Mouse (Mus musculus) CH12.LX (cell line): Measurements from ENCODE around the gene Col25a1.

ENCODE experiments used
- CHD2 ChIP-seq: IDR thresholded peaks from 2 replicates; pipeline ENCODE4 v1.6.1; 2011; ENCODE audit warnings: low read length, improper control_type of control experiment
- E2F4 ChIP-seq: IDR thresholded peaks from 2 replicates; pipeline ENCODE4 v1.6.1; 2011; ENCODE audit warnings: low read depth, low read length, improper control_type of control experiment; ENCODE audit not compliant: insufficient replicate concordance
- EP300 ChIP-seq: IDR thresholded peaks from 2 replicates; pipeline ENCODE4 v1.6.1; 2011; ENCODE audit warnings: low read length, improper control_type of control experiment
- GABPA ChIP-seq: IDR thresholded peaks from 2 replicates; pipeline ENCODE4 v1.6.1; 2012; ENCODE audit warnings: low read depth, low read length, improper control_type of control experiment, inconsistent platforms; ENCODE audit not compliant: insufficient replicate concordance
- MAFK ChIP-seq: IDR thresholded peaks from 2 replicates; pipeline ENCODE4 v1.6.1; 2011; ENCODE audit warnings: low read length, improper control_type of control experiment; ENCODE audit not compliant: insufficient replicate concordance
- MAX ChIP-seq: IDR thresholded peaks from 2 replicates; pipeline ENCODE4 v1.6.1; 2011; ENCODE audit warnings: low read length, improper control_type of control experiment
- POLR2A ChIP-seq: IDR thresholded peaks from 2 replicates; pipeline ENCODE4 v1.6.1; 2011; ENCODE audit warnings: low read depth, mild to moderate bottlenecking, improper control_type of control experiment, low read length
- SMC3 ChIP-seq: IDR thresholded peaks from 2 replicates; pipeline ENCODE4 v1.6.1; 2011; ENCODE audit warnings: low read depth, low read length, improper control_type of control experiment

DNA sequence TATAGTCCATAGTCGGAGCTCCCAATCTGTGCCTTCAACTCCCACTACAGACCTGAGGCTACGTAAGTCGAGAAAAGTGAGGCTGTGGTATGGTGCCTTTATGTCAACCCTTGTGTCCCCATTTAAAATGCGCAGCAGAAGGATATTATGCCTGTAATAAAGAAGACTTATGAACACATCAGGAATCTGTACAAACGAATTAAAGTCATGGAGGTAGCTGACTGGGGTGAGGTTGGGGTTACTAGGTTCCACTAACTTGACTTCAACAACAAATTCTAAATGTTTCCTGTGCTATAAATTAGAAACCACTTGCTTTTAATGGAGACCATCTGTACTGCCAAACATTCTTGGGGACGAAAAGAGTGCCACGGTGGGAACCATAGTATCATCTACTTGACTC is 104.8 kb downstream of the Col25a1 start:
- TF ChIP-seq MAFK (no peak), POLR2A (no peak), SMC3 (no peak), CHD2 (no peak), GABPA (no peak), EP300 (no peak), MAX (no peak), E2F4 (no peak)
